Mouse (Mus musculus) adrenal gland, adult 2 months (tissue): ENCODE data around the gene Fanci. TPM values are rescaled to one million over a fixed set of nuclear protein-coding genes. Genes with fewer than 3 reads are reported as not detected.

Experiments
- DNase-seq: peaks from one replicate; pipeline ENCODE4 v3.0.0; 2021
- polyA plus RNA-seq: library from polyadenylated mRNA; depleted of rRNA; stranded (reverse); fragments of >200 nt; gene quantifications from 2 replicates; pipeline ENCODE4 v1.2.3, GENCODE M21; 2012
- total RNA-seq, 2 experiments: library from RNA; stranded (reverse); gene quantifications; 2 replicates each; pipeline ENCODE4 v1.2.3; 2021

Gene Fanci
- total and polyA plus RNA-seq, 3 experiments = 0.35 to 0.49 (median 0.37) TPM

- DNase-seq = peak; percentile 33
These were observed 73.2 kb downstream of the Fanci start for GRCm38 (mm10) chr7:79464776-79465420.

- no peak for DNase-seq
These were observed 73.8 kb downstream of the Fanci start for GRCm38 (mm10) chr7:79465461-79466044.

DNA sequence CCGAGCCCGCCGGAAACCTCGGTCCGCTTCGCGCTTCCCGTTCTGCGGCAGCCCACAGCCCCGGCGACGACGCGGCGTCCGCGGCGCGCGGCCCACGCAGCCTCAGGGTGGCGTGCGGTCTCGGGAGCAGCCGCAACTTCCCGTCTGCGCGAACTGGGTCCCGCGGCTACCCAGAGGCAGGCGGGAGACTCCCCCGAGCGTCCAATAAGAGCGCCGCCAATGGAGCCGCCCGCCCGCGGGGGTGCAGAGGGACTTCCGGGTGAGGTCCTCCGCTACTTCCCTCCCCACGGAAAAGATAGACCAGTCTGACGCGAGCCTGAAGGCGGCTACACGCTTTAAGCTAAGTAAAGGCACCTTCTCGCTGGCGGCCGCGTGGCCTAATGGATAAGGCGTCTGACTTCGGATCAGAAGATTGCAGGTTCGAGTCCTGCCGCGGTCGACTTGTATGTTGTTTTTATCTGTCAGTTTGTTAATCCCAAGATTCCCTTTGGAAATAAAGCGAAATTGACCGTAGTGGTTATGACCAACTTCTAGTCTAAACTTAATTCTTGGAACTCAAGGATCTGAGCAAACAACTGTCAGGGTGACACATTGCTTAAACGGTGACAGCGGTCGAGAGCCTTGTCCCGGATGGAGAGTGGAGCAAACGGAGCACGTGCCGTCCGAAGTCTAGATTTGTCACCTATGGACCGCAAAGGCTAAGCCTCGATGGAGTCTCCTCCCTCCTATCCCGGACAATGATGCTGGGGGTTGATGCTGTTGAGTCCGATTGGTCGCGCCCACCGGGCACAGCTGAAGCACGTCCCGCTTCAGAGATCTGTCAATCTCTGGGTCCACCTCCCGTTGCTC is 74.5 kb downstream of the Fanci start, which contains the start of gene Polg:
Gene Polg (minus strand): TSS at position 310 of the 849 bp plus-strand sequence.
- peak; percentile 99 for DNase-seq

DNA sequence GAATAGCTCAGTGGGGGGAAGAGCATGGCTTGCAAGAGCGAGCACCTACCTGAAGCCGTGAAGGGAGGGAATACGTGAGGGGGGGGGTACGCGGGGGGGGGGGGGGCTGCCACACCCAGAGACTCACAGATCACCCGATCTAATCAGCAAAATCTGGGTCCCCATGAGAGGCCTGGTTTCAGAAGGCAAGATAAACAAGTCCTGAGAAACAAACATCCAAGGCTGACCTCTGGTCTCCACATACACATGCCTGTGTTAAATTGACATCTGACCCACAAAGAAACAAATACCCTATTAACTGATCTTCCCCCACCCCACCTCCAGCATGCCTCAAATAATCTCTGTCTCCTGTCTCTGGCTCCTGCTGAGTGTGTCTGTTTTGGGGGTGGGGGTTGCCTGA is 76.2 kb downstream of the Fanci start:
- DNase-seq = no peak

DNA sequence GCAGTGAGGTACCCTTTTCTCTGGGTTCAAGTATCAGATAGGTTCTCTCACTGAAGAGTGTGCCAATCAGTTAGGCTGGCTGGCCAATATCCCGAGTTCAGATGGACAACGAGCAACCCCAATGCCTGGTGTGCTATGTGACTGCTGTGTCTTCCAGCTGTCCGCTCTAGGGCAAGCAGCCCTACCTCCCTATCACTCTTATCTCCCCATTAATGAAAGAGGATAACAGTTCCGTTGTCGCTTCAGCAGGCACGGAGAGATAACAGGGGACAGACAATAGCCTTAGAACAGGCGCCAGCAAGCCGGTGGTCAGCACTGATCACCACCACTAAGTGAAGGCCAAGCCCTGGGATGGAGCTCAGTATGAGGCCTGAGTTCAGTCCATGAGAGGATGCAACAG is 77.3 kb downstream of the Fanci start:
- no peak for DNase-seq

DNA sequence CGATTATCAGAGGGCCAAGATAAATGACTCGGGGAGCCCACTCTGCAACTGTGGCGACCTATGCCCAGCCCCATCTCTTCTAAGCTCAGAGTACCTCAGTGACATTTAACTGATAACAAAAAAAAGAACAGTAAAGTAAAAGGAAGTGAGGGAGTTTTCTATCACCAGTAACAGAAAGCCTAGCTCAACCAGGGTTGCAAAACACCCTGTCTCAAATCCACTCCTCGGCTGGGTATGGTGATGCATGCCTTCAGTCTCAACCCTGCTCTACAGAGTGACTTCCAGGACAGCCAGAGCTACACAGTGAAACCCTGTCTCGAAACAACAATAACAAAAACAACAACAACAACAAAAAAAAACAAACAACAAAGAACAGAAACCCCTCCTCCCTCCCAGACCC is 78.0 kb downstream of the Fanci start:
- DNase-seq = no peak

DNA sequence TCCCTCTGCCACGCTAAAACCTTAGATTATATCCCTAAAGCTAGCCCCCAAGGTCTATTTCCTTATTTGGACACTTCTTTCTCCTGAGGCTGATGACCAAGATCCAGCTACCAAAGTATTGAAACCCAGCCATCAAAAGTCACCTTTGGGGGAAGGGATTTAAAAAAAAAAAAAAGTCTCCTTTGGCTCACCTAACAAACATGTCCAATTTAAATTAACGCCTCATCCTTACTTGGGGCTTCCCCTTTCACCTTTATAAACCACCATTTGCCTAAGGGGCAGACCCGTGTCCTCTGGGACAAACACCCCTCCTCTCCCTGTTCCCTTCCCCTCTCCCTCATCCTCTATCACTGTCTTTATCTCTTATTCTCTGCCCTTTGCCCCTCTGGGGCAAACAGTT is 79.0 kb downstream of the Fanci start:
- no peak for DNase-seq

DNA sequence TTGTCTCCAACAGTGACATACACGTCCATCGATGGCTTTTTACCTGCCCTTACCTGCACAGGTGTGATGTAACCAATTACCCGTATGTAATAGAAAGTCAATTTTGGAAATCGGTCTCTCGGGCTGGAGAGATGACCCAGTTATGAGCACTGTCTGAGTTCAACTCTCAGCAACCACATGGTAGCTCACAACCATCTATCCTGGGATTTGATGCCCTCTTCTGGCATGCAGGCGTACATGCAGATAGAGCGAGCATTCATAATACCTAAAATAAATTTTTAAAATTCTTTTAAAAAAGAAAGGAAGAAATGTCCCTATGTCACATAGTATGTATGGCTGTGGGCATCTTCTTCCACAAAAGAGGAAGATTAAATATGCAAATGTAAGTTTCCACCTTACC is 79.7 kb downstream of the Fanci start:
- DNase-seq = no peak

- DNase-seq = no peak
These were observed 81.1 kb downstream of the Fanci start for GRCm38 (mm10) chr7:79472792-79473191.

DNA sequence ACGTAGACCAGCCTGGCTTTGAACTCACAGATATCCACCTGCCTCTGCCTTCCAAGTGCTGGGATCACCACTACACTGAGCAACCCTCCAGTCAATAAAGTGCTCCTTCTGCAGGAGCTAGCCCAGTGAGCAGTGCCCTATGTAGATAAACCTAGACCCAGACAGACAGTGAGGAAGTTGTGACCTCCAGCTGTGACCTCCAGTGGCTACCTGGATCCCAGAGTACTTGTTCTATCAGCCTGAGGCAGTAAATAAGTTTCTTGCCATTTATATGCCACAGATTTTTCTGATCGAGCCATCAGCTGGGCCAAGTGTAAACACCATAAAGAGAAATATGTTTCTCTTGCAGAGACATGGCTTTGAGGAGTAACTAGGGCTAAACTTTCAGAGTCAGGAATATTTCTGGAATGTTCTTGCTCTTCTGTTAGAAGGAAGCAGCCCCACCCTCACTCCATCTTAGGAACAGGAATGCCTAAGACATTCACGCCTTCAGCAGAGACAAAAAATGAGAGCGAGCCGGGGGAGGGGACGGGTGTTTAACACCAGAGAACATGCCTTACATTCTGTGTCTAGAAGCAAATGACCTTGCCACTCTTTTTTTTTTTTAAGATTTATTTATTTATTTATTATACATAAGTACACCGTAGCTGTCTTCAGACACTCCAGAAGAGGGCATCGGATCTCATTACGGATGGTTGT is 81.9 kb downstream of the Fanci start:
- no peak for DNase-seq

DNA sequence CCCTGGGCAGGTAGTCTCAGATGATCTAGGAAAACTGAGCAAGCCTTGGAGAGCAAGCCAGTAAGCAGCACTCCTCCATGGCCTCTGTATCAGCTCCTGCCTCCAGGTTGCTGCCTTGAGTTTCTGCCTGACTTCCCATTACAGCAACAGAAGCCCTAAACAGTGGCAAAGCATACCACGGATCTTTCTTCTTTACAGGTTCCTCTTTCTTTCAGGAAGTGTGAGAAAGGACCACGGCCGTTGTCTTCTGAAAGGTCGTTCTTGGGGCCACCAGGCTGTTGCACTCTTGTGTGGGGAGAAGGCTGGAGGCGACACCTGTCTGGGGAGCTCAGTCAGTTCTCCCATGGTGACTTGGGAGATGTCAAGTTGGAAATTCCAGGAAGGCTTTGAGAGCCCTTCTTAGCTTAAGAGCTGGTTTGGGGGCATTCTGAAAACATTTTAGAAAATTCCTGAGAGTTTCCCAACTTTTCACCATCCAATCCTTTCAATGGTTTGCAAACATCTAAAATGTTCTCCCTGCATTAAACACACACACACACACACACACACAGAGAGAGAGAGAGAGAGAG is 83.2 kb downstream of the Fanci start:
- DNase-seq = no peak

GRCm38 (mm10) chr7:79486528-79486927 is 94.8 kb downstream of the Fanci start:
- DNase-seq = peak; percentile 27

DNA sequence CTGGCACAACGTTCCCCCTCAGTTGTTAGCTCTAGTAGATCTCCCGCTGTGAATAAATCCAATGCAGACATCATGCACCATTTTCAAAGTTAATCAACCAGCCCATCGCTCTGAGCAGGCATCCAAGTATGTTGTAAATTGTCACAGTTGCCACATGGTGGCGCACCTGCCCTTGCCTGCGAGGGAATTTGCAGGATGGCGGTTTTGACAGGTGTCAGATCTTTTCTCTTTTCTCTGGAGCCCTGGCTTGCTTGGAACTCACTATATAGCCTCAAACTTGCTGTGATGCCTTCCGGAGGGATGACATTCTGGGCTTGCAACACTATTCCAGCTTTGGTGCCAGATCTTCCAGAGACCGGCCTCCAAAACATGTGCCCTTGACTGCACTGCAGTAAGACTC is 102.2 kb downstream of the Fanci start:
- DNase-seq = peak; percentile 42

DNA sequence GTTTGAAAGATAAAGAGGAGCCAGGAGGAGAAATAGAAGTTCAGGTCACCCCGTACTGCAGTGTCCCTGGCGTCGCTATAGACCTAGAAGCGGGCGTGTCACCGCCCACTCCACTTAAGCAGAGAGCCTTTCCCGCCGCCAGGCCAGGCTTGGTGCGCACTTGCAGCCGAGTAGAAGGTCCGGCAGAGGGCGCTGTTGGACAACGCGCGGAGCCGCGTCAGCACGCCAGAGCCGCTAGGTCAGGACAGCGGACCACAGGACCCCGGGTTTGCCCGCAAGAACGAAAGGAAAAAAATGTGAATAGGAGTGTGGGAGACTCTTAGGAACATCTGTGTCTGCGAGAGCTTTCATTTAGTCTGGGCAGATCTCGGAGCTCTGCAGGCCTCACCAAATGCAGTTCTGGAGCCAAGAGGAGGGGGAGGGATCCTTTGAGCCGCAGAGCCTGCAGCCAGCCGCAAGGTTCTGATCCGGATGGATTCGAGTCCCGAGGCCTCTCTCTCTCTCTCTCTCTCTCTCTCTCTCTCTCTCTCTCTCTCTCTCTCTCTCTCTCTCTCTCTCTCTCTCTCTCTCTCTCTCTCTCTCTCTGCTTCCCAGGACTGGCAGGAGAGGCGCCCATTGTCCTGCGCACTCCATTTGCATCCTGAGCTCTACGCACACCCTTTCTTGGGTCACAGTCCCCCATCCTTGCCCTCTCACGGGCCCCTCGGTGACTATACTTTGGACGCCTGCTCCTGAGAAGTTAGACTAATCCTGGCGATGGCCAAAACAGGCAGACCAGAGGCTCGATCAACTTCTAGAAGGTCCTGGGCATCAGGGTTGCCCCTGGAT is 104.5 kb downstream of the Fanci start:
- DNase-seq = peak; percentile 81

GRCm38 (mm10) chr7:79496816-79497328 is 105.1 kb downstream of the Fanci start:
- DNase-seq = no peak

DNA sequence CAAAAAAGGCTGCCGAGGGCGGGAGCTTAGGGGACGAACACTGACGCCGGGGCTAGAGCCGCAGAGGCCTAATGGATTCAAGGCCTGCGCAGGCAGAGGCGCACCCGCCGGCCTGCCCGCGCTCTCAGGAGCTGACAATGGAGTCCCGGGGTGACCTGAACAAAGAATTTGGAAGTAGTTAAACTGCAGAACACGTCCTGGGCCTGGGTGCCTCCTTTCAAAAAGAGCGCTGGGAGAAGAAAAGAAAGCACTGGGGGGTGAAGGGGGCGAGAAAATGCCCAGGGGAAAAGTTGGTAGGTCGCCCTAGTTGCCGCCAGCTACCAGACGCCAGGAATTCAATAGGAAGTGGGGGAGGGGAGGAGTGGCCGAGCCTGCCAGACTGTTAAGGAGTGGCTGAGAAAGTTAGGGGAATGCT is 106.0 kb downstream of the Fanci start:
- DNase-seq = no peak

DNA sequence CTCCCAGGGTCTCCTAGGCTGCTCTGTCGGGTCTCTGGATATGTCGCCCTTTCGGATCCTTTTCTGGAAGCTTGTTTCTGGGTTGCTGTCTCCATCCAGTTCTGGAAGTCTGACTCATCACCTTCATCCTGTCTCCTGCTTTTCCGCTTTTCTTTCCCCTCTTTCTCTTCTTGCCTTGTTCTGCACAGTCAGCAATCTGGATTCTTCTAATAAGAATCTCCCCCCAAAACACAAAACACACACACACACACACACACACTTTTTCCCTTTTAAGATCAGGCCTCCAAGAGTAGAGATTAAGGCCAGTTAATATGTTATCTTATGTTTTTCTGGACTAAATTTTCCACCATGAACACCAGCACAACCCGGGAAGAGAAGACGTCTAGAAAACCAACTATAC is 106.6 kb downstream of the Fanci start:
- DNase-seq = no peak

GRCm38 (mm10) chr7:79498965-79499595 is 107.4 kb downstream of the Fanci start:
- DNase-seq = peak; percentile 65
